Mouse (Mus musculus) embryonic facial prominence, embryonic 12.5 days (tissue): ENCODE results near the gene Stim1. TPM values are rescaled to one million over a fixed set of nuclear protein-coding genes. Genes with fewer than 3 reads are reported as not detected.
"Not testable (repeated sequence)": the region's sequence is repeated elsewhere in the genome, so short reads cannot be mapped to it uniquely, and the experiment has no call there.

ENCODE experiments used
- ATAC-seq: fragments of 200-750 bp; cut with Nextera tagmentation; 2 replicates; pipeline ENCODE4 v1.8.0; 2017; ENCODE audit not compliant: insufficient number of reproducible peaks, insufficient read depth, low FRiP score, low TSS enrichment
- H3K27ac ChIP-seq: fragments of 300-500 bp; sonication (generic); 2 replicates; pipeline ENCODE4 v1.5.1; 2016; ENCODE audit warnings: mild to moderate bottlenecking
- H3K27me3 ChIP-seq: fragments of 300-500 bp; sonication (generic); 2 replicates; pipeline ENCODE4 v1.6.1; 2016; ENCODE audit warnings: mild to moderate bottlenecking, moderate library complexity
- H3K36me3 ChIP-seq: fragments of 300-500 bp; sonication (generic); 2 replicates; pipeline ENCODE4 v1.6.1; 2016; ENCODE audit warnings: mild to moderate bottlenecking
- H3K4me1 ChIP-seq: fragments of 300-500 bp; sonication (generic); 2 replicates; pipeline ENCODE4 v1.6.1; 2016
- H3K4me2 ChIP-seq: fragments of 300-500 bp; sonication (generic); replicated peaks from 2 replicates; pipeline ENCODE4 v1.6.1; 2016; ENCODE audit warnings: mild to moderate bottlenecking, moderate library complexity
- H3K4me3 ChIP-seq: fragments of 300-500 bp; sonication (generic); 2 replicates; pipeline ENCODE4 v1.5.1; 2016; ENCODE audit warnings: mild to moderate bottlenecking
- H3K9ac ChIP-seq: fragments of 300-500 bp; sonication (generic); 2 replicates; pipeline ENCODE4 v1.6.1; 2016; ENCODE audit warnings: mild to moderate bottlenecking, moderate library complexity
- H3K9me3 ChIP-seq: fragments of 300-500 bp; sonication (generic); 2 replicates; pipeline ENCODE4 v1.6.1; 2016; ENCODE audit warnings: mild to moderate bottlenecking, moderate library complexity
- WGBS: fragments of 180-500 bp; shearing (Covaris S2); methylation state at CpG from one replicate; pipeline ENCODE4 v1.1.7; 2016; 5-methylcytosine and 5-hydroxymethylcytosine counted together
- polyA plus RNA-seq: library from polyadenylated mRNA; unstranded; fragments of >200 nt; fragmentation: Nextera tagmentation; extraction: Ambion mirVana; gene quantifications from 2 replicates; pipeline ENCODE4 v1.2.1, GENCODE M21; 2016

Stim1 gene
- polyA plus RNA-seq, 1 experiment from 2014 or later: 24.6 TPM

DNA sequence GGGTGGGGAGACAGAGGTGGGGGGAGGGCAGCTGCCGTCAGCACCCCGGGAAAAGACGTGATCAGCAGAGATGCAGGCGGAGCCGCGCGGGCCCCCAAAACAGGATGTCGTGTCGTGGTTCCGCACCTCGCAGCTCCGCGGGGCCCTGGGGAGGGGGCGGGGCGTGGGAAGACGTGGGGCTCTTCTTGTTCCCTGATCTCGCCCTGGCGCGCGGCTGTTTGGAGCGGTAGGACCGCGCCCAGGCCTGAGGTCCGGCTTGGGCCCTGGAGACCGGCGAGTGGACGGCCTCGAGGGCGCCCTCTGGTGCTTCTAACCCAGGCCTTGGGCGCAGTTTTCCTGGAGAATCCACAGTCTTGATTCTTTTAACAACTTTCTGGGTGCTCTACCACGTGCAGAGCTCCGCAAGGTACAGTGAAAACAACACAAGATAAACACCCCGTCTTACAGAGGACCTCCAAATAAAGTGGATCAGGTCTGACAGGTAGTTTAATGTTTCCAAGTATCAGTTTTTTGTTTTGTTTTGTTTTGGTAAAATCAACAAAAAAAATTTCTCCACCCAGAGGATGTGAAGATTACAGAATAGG lies 16.9 kb upstream of the Stim1 start:
- ATAC-seq: peak; percentile 76
- H3K27me3 ChIP-seq: no peaks in the 10 kb centered on the region
- peak overlapping the region; percentile 93 for H3K27ac ChIP-seq
- no peaks in the 10 kb centered on the region for H3K36me3 ChIP-seq
- peak overlapping the region; percentile 65 for H3K4me3 ChIP-seq
- peak overlapping the region; percentile 70 for H3K4me2 ChIP-seq
- H3K9me3 ChIP-seq: no peaks in the 10 kb centered on the region
- peak overlapping the region; percentile 74 for H3K9ac ChIP-seq
- peaks cover 36% of the 10 kb centered on the region for H3K4me1 ChIP-seq
- 1% methylated on average over 33 of the region's 33 CpGs for WGBS

GRCm38 (mm10) chr7:102253631-102254030 lies 14.0 kb upstream of the Stim1 start:
- no peak overlapping the region for H3K27ac ChIP-seq
- H3K9ac ChIP-seq: no peak overlapping the region
- no peaks in the 10 kb centered on the region for H3K36me3 ChIP-seq
- H3K9me3 ChIP-seq: no peaks in the 10 kb centered on the region
- H3K27me3 ChIP-seq: no peaks in the 10 kb centered on the region
- no peak for ATAC-seq
- H3K4me2 ChIP-seq: no peak overlapping the region
- WGBS: 88% methylated on average over 1 of the region's 1 CpGs
- peaks cover 7% of the 10 kb centered on the region for H3K4me1 ChIP-seq
- H3K4me3 ChIP-seq: no peak overlapping the region

DNA sequence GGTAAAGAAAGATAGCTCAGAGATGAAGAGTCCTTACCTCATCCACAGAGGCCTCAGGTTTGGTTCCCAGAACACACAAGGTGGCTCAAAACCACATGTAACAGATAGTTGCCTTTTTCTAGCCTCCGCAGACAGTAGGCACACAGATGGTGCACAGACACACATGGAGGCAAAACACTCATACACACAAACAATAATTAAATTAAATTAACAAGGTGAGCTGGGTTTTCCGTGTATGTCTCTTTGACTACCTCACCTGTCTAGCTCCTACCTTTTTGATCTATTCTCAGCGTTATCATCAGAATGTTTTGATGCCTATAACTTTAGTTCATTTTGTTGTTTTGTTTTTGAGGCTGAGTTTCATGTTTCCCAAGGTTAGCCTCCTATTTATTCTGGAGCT lies 11.7 kb upstream of the Stim1 start, which contains the start of gene Rhog:
Gene Rhog (minus strand): TSS at position 101 of the 400 bp plus-strand sequence.
- no peak within 1 kb of the TSS for H3K9ac ChIP-seq
- H3K4me2 ChIP-seq: no peak within 1 kb of the TSS
- WGBS: 80% methylated on average over 3 of the region's 3 CpGs
- no peaks in the 10 kb centered on the region for H3K4me1 ChIP-seq
- no peak within 1 kb of the TSS for H3K27ac ChIP-seq
- no peak within 1 kb of the TSS for H3K4me3 ChIP-seq
- H3K9me3 ChIP-seq: no peaks in the 10 kb centered on the region
- ATAC-seq: no peak
- H3K36me3 ChIP-seq: no peaks in the 10 kb centered on the region
- H3K27me3 ChIP-seq: no peaks in the 10 kb centered on the region

GRCm38 (mm10) chr7:102256636-102257035 lies 11.0 kb upstream of the Stim1 start:
- Histone ChIP-seq H3K36me3 (no peaks in the 10 kb centered on the region), H3K9me3 (no peaks in the 10 kb centered on the region), H3K4me3 (no peak overlapping the region), H3K4me1 (no peaks in the 10 kb centered on the region), H3K4me2 (no peak overlapping the region), H3K9ac (no peak overlapping the region), H3K27ac (no peak overlapping the region), H3K27me3 (no peaks in the 10 kb centered on the region)
- ATAC-seq: no peak
- 80% methylated on average over 3 of the region's 3 CpGs for WGBS

DNA sequence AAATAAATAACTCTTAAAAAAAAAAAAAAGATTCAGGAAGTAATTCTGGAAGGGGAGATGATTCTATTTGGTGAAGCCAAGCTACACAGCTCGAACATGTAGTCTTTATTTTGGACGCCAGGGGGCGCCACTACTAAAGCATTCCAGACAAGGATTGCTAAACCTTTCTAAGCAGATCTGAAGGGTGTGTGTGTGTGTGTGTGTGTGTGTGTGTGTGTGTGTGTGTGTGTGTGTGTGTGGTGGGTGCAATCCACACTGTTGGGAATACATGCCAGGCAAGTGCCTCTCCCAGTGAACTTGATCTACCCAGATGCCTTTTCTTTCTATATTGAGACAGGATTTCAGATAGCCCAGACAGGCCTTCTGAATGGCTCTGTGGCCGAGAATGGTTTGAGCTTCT lies 9.4 kb upstream of the Stim1 start:
- Histone ChIP-seq H3K4me3 (no peak overlapping the region), H3K27ac (no peak overlapping the region), H3K9ac (no peak overlapping the region), H3K27me3 (no peaks in the 10 kb centered on the region), H3K9me3 (no peaks in the 10 kb centered on the region), H3K4me1 (no peaks in the 10 kb centered on the region), H3K4me2 (no peak overlapping the region), H3K36me3 (no peaks in the 10 kb centered on the region)
- 17% methylated on average over 4 of the region's 4 CpGs for WGBS
- no peak for ATAC-seq

- WGBS: 75% methylated on average over 3 of the region's 3 CpGs
- Histone ChIP-seq H3K36me3 (no peaks in the 10 kb centered on the region), H3K4me1 (no peaks in the 10 kb centered on the region), H3K9ac (no peak overlapping the region), H3K9me3 (no peaks in the 10 kb centered on the region), H3K27ac (no peak overlapping the region), H3K4me3 (no peak overlapping the region), H3K4me2 (no peak overlapping the region), H3K27me3 (no peaks in the 10 kb centered on the region)
- no peak for ATAC-seq
Observed at GRCm38 (mm10) chr7:102258753-102259152, 8.9 kb upstream of the Stim1 start.

DNA sequence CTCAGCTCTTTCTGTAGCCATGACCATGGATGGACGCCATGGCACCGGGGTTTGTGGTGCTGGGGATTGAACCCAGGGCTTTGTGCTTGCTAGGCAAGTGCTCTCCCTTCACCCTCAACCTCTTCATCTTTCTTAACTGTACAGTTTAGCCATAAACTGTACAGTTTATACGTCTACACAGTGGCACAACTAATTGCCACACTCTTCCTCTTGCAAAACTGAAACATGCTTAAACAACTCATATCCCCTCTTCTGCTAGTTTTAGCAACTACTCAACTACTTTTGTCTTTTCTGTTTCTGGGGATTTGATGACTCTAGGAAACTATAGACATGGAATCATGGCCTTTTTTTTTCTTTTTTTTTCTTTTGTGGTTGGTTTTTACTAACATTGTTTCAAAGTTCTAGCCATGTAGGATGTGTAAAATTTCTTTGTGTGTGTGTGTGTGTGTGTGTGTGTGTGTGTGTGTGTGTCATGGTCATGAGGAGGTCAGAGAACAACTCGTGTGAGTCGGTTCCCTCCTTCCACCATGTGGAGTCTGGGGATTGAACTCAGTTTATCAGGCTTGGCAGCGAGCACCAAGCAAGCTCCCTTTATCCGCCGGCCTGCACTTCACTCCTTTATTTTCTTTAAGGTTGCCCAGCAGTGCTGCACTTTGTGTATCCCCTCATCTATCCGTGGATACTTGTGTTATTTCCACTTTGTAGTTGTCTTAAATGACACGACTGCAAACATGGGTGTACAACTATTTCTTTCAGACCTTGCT lies 7.7 kb upstream of the Stim1 start:
- Histone ChIP-seq H3K4me2 (no peak overlapping the region), H3K36me3 (no peaks in the 10 kb centered on the region), H3K9me3 (no peaks in the 10 kb centered on the region), H3K9ac (no peak overlapping the region), H3K4me1 (no peaks in the 10 kb centered on the region), H3K4me3 (no peak overlapping the region), H3K27me3 (no peaks in the 10 kb centered on the region), H3K27ac (no peak overlapping the region)
- WGBS: 81% methylated on average over 10 of the region's 10 CpGs
- no peak for ATAC-seq

DNA sequence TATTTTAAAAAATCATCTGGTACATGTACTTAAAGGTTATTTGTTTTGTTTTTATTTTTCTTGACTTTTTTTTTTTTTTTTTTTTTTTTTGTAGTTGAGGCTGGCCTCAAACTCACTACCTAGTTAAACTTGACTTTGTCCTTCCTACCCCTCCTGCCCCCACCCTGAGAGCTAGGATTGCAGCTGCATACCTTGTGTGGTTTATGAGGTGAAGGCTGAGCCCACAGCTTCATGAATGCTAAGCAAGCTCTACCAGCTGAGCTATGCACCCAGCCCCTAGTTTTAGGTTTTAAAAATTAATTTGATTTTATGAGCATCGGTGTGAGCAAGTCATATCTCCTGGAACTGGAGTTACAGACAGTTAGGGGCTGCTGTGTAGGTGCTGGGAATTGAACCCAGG lies 7.1 kb upstream of the Stim1 start:
- 89% methylated on average over 1 of the region's 1 CpGs for WGBS
- H3K27ac ChIP-seq: no peak overlapping the region
- no peaks in the 10 kb centered on the region for H3K9me3 ChIP-seq
- no peaks in the 10 kb centered on the region for H3K27me3 ChIP-seq
- H3K4me3 ChIP-seq: no peak overlapping the region
- ATAC-seq: no peak
- no peak overlapping the region for H3K9ac ChIP-seq
- no peaks in the 10 kb centered on the region for H3K36me3 ChIP-seq
- no peak overlapping the region for H3K4me2 ChIP-seq
- no peaks in the 10 kb centered on the region for H3K4me1 ChIP-seq

DNA sequence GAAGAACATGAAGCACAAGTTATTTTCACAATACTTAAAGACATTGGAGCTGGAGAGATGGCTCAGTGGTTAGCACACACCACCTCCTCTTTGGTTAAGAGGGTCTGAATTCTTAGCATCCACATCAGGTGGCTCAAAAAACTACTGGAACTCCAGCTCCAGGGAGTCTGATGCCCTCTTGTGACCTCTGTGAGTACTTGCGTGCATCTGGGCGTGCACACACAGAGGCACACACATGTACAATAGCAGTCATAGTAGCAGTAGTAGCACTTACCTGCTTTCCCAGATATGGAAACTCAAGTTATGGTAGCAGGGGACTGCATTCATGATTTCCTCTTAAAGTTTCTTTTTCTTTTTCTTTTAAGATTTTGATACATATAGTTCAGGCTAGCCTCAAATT lies 4.6 kb upstream of the Stim1 start:
- no peaks in the 10 kb centered on the region for H3K9me3 ChIP-seq
- H3K4me1 ChIP-seq: no peaks in the 10 kb centered on the region
- H3K36me3 ChIP-seq: no peaks in the 10 kb centered on the region
- H3K9ac ChIP-seq: no peak overlapping the region
- no peak for ATAC-seq
- no peak overlapping the region for H3K4me3 ChIP-seq
- H3K27ac ChIP-seq: no peak overlapping the region
- H3K4me2 ChIP-seq: no peak overlapping the region
- no peaks in the 10 kb centered on the region for H3K27me3 ChIP-seq
- WGBS: 84% methylated on average over 2 of the region's 2 CpGs

DNA sequence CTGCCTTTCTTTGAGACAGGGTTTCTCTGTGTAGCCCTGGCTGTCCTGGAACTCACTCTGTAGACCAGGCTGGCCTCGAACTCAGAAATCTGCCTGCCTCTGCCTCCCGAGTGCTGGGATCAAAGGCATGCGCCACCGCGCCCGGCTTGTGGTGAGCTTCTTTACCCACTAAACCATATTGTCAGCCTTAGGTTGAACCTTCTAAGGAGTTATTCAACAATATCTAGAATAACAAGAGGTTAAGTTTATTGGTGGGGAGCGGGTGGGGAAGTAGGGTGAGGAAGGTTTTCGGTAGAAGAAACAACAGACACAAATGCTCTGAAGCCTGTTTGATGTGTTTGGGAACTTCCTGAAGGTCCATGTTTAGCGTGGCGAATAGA lies 1.6 kb upstream of the Stim1 start:
- not testable (repeated sequence) for H3K9ac ChIP-seq, ATAC-seq, H3K4me2 ChIP-seq, H3K27ac ChIP-seq, H3K27me3 ChIP-seq, H3K4me1 ChIP-seq, H3K4me3 ChIP-seq, H3K9me3 ChIP-seq, H3K36me3 ChIP-seq
- WGBS: 93% methylated on average over 10 of the region's 10 CpGs

- no peaks in the 10 kb centered on the region for H3K36me3 ChIP-seq
- 48% methylated on average over 14 of the region's 14 CpGs for WGBS
- H3K27me3 ChIP-seq: 0 out of 2 replicates have a peak, but pooled peaks cover 4% of the 10 kb centered on the region
- ATAC-seq: peak; percentile 31
- no peak overlapping the region for H3K9ac ChIP-seq
- no peak overlapping the region for H3K4me2 ChIP-seq
- H3K9me3 ChIP-seq: no peaks in the 10 kb centered on the region
- H3K4me3 ChIP-seq: no peak overlapping the region
- H3K4me1 ChIP-seq: 0 out of 2 replicates have a peak, but pooled peaks cover 7% of the 10 kb centered on the region
- no peak overlapping the region for H3K27ac ChIP-seq
Observed at GRCm38 (mm10) chr7:102266401-102267042, 1.1 kb upstream of the Stim1 start.

- Histone ChIP-seq H3K9ac (peak overlapping the region; percentile 58), H3K4me1 (0 out of 2 replicates have a peak, but pooled peaks cover 7% of the 10 kb centered on the region), H3K4me2 (peak overlapping the region; percentile 90), H3K36me3 (no peaks in the 10 kb centered on the region), H3K27me3 (0 out of 2 replicates have a peak, but pooled peaks cover 4% of the 10 kb centered on the region), H3K27ac (peak overlapping the region; percentile 33), H3K4me3 (peak overlapping the region; percentile 73), H3K9me3 (no peaks in the 10 kb centered on the region)
- WGBS: under 1% methylated on average over 34 of the region's 34 CpGs
- peak; percentile 86 for ATAC-seq
Observed at GRCm38 (mm10) chr7:102267113-102267579, 460 bp upstream of the Stim1 start.
